Mouse (Mus musculus): ENCODE measurements around the gene Cby1. TPM values are rescaled to one million over a fixed set of nuclear protein-coding genes. Genes with fewer than 3 reads are reported as not detected.

Gene Cby1
- polyA plus RNA-seq, 1 experiment from 2014 or later: 66.0 TPM

GRCm38 (mm10) chr15:79691023-79691508 lies 32.1 kb downstream of the Cby1 start:
- WGBS: under 1% methylated on average over 45 of the region's 53 CpGs
- ATAC-seq (ENCODE audit: insufficient number of reproducible peaks, insufficient read depth, low FRiP score, low TSS enrichment, low read depth): peak; percentile 17
- H3K4me1 ChIP-seq: peaks cover 40% of the 10 kb centered on the region
- H3K4me2 ChIP-seq: peak overlapping the region; percentile 86
- peak overlapping the region; percentile 68 for H3K4me3 ChIP-seq
- H3K9me3 ChIP-seq: no peaks in the 10 kb centered on the region
- H3K27me3 ChIP-seq: no peaks in the 10 kb centered on the region
- peak overlapping the region; percentile 94 for H3K9ac ChIP-seq
- H3K36me3 ChIP-seq: peaks cover 16% of the 10 kb centered on the region
- H3K27ac ChIP-seq: peak overlapping the region; percentile 83

- no peak for ATAC-seq (ENCODE audit: insufficient number of reproducible peaks, insufficient read depth, low FRiP score, low TSS enrichment, low read depth)
- H3K9me3 ChIP-seq: no peaks in the 10 kb centered on the region
- H3K9ac ChIP-seq: 0 out of 2 replicates have a peak overlapping the region, but pooled peaks have one; percentile 1
- peaks cover 33% of the 10 kb centered on the region for H3K4me1 ChIP-seq
- H3K27me3 ChIP-seq: no peaks in the 10 kb centered on the region
- no peak overlapping the region; the same call in 1 of the 2 replicates for H3K4me3 ChIP-seq
- peak overlapping the region; percentile 86 for H3K4me2 ChIP-seq
- no peak overlapping the region for H3K27ac ChIP-seq
- 56% methylated on average over 5 of the region's 5 CpGs for WGBS
- H3K36me3 ChIP-seq: peaks cover 28% of the 10 kb centered on the region
Observed at GRCm38 (mm10) chr15:79692334-79692733, 33.3 kb downstream of the Cby1 start.

GRCm38 (mm10) chr15:79693740-79694139 lies 34.7 kb downstream of the Cby1 start:
- H3K4me2 ChIP-seq: no peak overlapping the region
- ATAC-seq (ENCODE audit: insufficient number of reproducible peaks, insufficient read depth, low FRiP score, low TSS enrichment, low read depth): no peak
- H3K4me3 ChIP-seq: no peak overlapping the region
- 83% methylated on average over 11 of the region's 11 CpGs for WGBS
- peaks cover 29% of the 10 kb centered on the region for H3K36me3 ChIP-seq
- H3K9me3 ChIP-seq: no peaks in the 10 kb centered on the region
- H3K27ac ChIP-seq: no peak overlapping the region; the same call in 1 of the 2 replicates
- peaks cover 27% of the 10 kb centered on the region for H3K4me1 ChIP-seq
- H3K9ac ChIP-seq: no peak overlapping the region
- H3K27me3 ChIP-seq: no peaks in the 10 kb centered on the region

- H3K27ac ChIP-seq: no peak overlapping the region
- no peaks in the 10 kb centered on the region for H3K9me3 ChIP-seq
- H3K4me2 ChIP-seq: no peak overlapping the region
- no peak overlapping the region for H3K4me3 ChIP-seq
- H3K4me1 ChIP-seq: peaks cover 27% of the 10 kb centered on the region
- no peaks in the 10 kb centered on the region for H3K27me3 ChIP-seq
- WGBS: 88% methylated on average over 4 of the region's 4 CpGs
- H3K9ac ChIP-seq: no peak overlapping the region
- ATAC-seq (ENCODE audit: insufficient number of reproducible peaks, insufficient read depth, low FRiP score, low TSS enrichment, low read depth): no peak
- peaks cover 35% of the 10 kb centered on the region for H3K36me3 ChIP-seq
Observed at GRCm38 (mm10) chr15:79694512-79694911, 35.5 kb downstream of the Cby1 start.

- no peaks in the 10 kb centered on the region for H3K9me3 ChIP-seq
- H3K36me3 ChIP-seq: peaks cover 36% of the 10 kb centered on the region
- peaks cover 20% of the 10 kb centered on the region for H3K4me1 ChIP-seq
- no peak overlapping the region for H3K9ac ChIP-seq
- H3K4me2 ChIP-seq: no peak overlapping the region
- no peaks in the 10 kb centered on the region for H3K27me3 ChIP-seq
- ATAC-seq (ENCODE audit: insufficient number of reproducible peaks, insufficient read depth, low FRiP score, low TSS enrichment, low read depth): no peak
- H3K4me3 ChIP-seq: no peak overlapping the region
- H3K27ac ChIP-seq: no peak overlapping the region
- WGBS: 69% methylated on average over 3 of the region's 3 CpGs
Observed at GRCm38 (mm10) chr15:79695516-79695915, 36.5 kb downstream of the Cby1 start.

- ATAC-seq (ENCODE audit: insufficient number of reproducible peaks, insufficient read depth, low FRiP score, low TSS enrichment, low read depth): no peak
- no peak overlapping the region for H3K27ac ChIP-seq
- peaks cover 36% of the 10 kb centered on the region for H3K36me3 ChIP-seq
- no peak overlapping the region for H3K4me2 ChIP-seq
- H3K9me3 ChIP-seq: no peaks in the 10 kb centered on the region
- 80% methylated on average over 2 of the region's 2 CpGs for WGBS
- H3K27me3 ChIP-seq: no peaks in the 10 kb centered on the region
- H3K9ac ChIP-seq: no peak overlapping the region
- H3K4me1 ChIP-seq: peaks cover 20% of the 10 kb centered on the region
- H3K4me3 ChIP-seq: no peak overlapping the region
Observed at GRCm38 (mm10) chr15:79696508-79696907, 37.5 kb downstream of the Cby1 start.

- Histone ChIP-seq H3K9ac (0 out of 2 replicates have a peak overlapping the region, but pooled peaks have one; percentile 40), H3K36me3 (peaks cover 36% of the 10 kb centered on the region), H3K27me3 (no peaks in the 10 kb centered on the region), H3K4me1 (peaks cover 16% of the 10 kb centered on the region), H3K9me3 (no peaks in the 10 kb centered on the region), H3K4me3 (no peak overlapping the region), H3K4me2 (no peak overlapping the region), H3K27ac (no peak overlapping the region)
- no peak for ATAC-seq (ENCODE audit: insufficient number of reproducible peaks, insufficient read depth, low FRiP score, low TSS enrichment, low read depth)
- 82% methylated on average over 6 of the region's 6 CpGs for WGBS
Observed at GRCm38 (mm10) chr15:79697011-79697410, 38.0 kb downstream of the Cby1 start.

- H3K27me3 ChIP-seq: no peaks in the 10 kb centered on the region
- WGBS: 85% methylated on average over 9 of the region's 9 CpGs
- no peak overlapping the region for H3K27ac ChIP-seq
- no peak for ATAC-seq (ENCODE audit: insufficient number of reproducible peaks, insufficient read depth, low FRiP score, low TSS enrichment, low read depth)
- peaks cover 9% of the 10 kb centered on the region for H3K4me1 ChIP-seq
- no peak overlapping the region for H3K4me2 ChIP-seq
- no peaks in the 10 kb centered on the region for H3K9me3 ChIP-seq
- no peak overlapping the region for H3K4me3 ChIP-seq
- H3K9ac ChIP-seq: 0 out of 2 replicates have a peak overlapping the region, but pooled peaks have one; percentile 40
- H3K36me3 ChIP-seq: peaks cover 36% of the 10 kb centered on the region
Observed at GRCm38 (mm10) chr15:79697558-79698187, 38.7 kb downstream of the Cby1 start.

- Histone ChIP-seq H3K27ac (no peak overlapping the region), H3K9ac (no peak overlapping the region), H3K4me1 (no peaks in the 10 kb centered on the region), H3K4me2 (no peak overlapping the region), H3K9me3 (no peaks in the 10 kb centered on the region), H3K27me3 (no peaks in the 10 kb centered on the region), H3K4me3 (no peak overlapping the region), H3K36me3 (peaks cover 53% of the 10 kb centered on the region)
- no peak for ATAC-seq (ENCODE audit: insufficient number of reproducible peaks, insufficient read depth, low FRiP score, low TSS enrichment, low read depth)
- WGBS: 86% methylated on average over 17 of the region's 17 CpGs
Observed at GRCm38 (mm10) chr15:79706603-79707214, 47.7 kb downstream of the Cby1 start.

- Histone ChIP-seq H3K4me2 (no peak overlapping the region), H3K27me3 (no peaks in the 10 kb centered on the region), H3K36me3 (peaks cover 69% of the 10 kb centered on the region), H3K4me1 (no peaks in the 10 kb centered on the region), H3K9ac (no peak overlapping the region), H3K27ac (no peak overlapping the region), H3K9me3 (no peaks in the 10 kb centered on the region), H3K4me3 (no peak overlapping the region)
- WGBS: 84% methylated on average over 5 of the region's 5 CpGs
- ATAC-seq (ENCODE audit: insufficient number of reproducible peaks, insufficient read depth, low FRiP score, low TSS enrichment, low read depth): no peak
Observed at GRCm38 (mm10) chr15:79708229-79708822, 49.3 kb downstream of the Cby1 start.

GRCm38 (mm10) chr15:79715646-79716045 lies 56.6 kb downstream of the Cby1 start:
- H3K27me3 ChIP-seq: no peaks in the 10 kb centered on the region
- WGBS: 96% methylated on average over 7 of the region's 7 CpGs
- H3K27ac ChIP-seq: no peak overlapping the region
- H3K4me2 ChIP-seq: no peak overlapping the region
- H3K36me3 ChIP-seq: peaks cover 97% of the 10 kb centered on the region
- H3K4me3 ChIP-seq: no peak overlapping the region
- ATAC-seq (ENCODE audit: insufficient number of reproducible peaks, insufficient read depth, low FRiP score, low TSS enrichment, low read depth): no peak
- no peak overlapping the region for H3K9ac ChIP-seq
- H3K4me1 ChIP-seq: peaks cover under 1% of the 10 kb centered on the region; the same call in 1 of the 2 replicates
- H3K9me3 ChIP-seq: no peaks in the 10 kb centered on the region
